Mouse (Mus musculus) bone marrow, adult 2 months (tissue): ENCODE data around the gene Cyp3a11.

ENCODE experiments used
- CTCF ChIP-seq: fragments of 200-500 bp; IDR thresholded peaks from 2 replicates; pipeline ENCODE4 v1.5.1; 2011; ENCODE audit warnings: low read length, control low read depth; ENCODE audit not compliant: control insufficient read depth, insufficient read depth
- POLR2A ChIP-seq: fragments of 200-500 bp; IDR thresholded peaks from 2 replicates; pipeline ENCODE4 v1.6.1; 2011; ENCODE audit warnings: low read depth, mild to moderate bottlenecking, control low read depth, low read length, borderline replicate concordance; ENCODE audit not compliant: control insufficient read depth

DNA sequence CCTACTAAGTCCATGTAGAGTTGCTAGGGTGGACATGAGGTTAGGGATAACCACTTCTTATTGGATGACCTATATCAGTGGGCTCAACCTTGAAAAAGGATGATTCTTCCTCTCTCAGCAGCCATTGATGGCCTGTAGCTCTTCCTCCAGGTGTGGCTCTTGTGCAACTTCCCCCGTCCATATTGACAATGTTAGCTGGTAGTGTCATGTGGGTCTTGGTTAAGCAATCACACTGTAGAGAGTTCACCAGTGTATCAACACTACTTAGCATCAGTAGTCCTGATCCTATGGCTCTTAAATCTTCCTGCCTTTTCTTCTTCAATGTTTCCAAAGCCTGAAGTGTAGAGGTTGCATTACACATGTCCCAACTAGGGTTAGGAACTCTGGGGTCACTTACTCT lies 24.8 kb upstream of the Cyp3a11 start:
- TF ChIP-seq CTCF (no peak), POLR2A (no peak)
